Mouse (Mus musculus): ENCODE results near the gene Ctso. TPM values are rescaled to one million over a fixed set of nuclear protein-coding genes. Genes with fewer than 3 reads are reported as not detected.

Ctso gene
- total RNA-seq, 2 experiments from 2014 or later: 3.7 to 3.9 TPM

- intact Hi-C loops (cut with DNase I): no loop called here
- no peak for DNase-seq
Observed at GRCm38 (mm10) chr3:81944851-81945393, 12.5 kb downstream of the Ctso start.

- DNase-seq: no peak
- intact Hi-C loops (cut with DNase I): no loop called here
Observed at GRCm38 (mm10) chr3:81949048-81949447, 16.6 kb downstream of the Ctso start.

GRCm38 (mm10) chr3:81951785-81952184, 19.4 kb downstream of the Ctso start:
- DNase-seq: no peak
- intact Hi-C loops (cut with DNase I): no loop called here

DNA sequence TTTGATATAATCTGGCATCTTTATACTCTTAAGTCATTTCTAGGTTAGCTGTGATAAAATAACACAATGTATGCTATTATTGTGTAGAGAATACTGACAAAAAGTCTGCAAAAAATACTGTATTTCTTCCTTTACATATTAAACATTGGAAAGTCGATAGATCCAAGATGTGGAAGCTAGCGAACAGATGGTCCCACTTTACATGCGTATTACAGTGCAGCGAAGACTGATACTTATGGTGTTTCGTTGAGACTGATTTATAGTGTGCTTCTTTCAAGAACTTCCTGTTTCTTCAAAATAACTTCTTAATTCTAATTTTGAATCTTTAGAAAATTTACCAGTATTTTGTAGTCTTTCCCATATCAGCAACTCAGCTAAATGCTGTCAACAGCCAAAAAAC, 25.1 kb downstream of the Ctso start:
- intact Hi-C loops (cut with DNase I): no loop called here
- no peak for DNase-seq

DNA sequence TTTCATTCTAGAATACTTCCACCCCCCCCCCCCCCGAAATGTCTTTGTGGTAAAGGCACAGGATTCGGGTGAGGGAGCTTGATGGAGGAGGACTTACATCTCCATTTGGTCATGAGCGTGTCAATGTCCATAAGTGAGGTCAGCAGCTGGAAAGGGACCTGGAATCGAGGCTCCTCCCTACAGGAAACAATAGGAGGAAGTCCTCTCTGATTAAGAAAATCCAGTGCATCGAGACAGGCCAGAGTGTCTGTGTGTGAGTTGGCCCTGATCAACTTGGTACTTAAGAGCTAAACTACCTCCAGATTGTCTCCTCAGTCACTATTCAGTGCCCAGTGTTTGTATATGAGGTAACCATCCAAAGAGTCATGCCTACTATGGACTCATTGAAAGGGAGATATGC, 28.9 kb downstream of the Ctso start:
- DNase-seq: no peak
- intact Hi-C loops (cut with DNase I): no loop called here

GRCm38 (mm10) chr3:81963768-81964167, 31.4 kb downstream of the Ctso start:
- DNase-seq: no peak
- intact Hi-C loops (cut with DNase I): no loop called here

- intact Hi-C loops (cut with DNase I): no loop called here
- DNase-seq: no peak
Observed at GRCm38 (mm10) chr3:81964596-81964995, 32.2 kb downstream of the Ctso start.

DNA sequence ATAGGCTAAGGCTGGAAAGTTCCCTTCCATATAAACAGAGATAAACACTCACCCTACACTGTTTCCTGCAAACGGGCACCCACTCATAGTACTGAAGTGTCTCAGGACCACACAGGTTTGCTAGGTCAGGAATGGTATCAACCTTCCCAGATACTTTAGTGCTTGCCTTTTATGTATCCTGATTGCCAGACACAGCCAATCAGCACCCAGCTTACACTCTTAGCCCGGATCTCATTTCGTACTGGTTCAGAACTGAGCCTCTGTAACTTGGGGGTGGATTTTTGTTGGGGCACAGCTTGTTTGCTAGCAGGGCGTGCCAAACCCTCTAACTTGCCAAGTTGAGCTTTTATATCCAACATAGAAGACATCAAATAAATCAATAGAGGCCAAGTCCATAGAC, 43.2 kb downstream of the Ctso start:
- DNase-seq: no peak
- intact Hi-C loops (cut with DNase I): no loop called here

- no peak for DNase-seq
- intact Hi-C loops (cut with DNase I): no loop called here
Observed at GRCm38 (mm10) chr3:81976102-81976501, 43.7 kb downstream of the Ctso start, which contains the start of gene Tdo2. Gene Tdo2 (minus strand): TSS chr3:81976202.

GRCm38 (mm10) chr3:81981576-81981975, 49.2 kb downstream of the Ctso start:
- intact Hi-C loops (cut with DNase I): no loop called here
- no peak for DNase-seq

DNA sequence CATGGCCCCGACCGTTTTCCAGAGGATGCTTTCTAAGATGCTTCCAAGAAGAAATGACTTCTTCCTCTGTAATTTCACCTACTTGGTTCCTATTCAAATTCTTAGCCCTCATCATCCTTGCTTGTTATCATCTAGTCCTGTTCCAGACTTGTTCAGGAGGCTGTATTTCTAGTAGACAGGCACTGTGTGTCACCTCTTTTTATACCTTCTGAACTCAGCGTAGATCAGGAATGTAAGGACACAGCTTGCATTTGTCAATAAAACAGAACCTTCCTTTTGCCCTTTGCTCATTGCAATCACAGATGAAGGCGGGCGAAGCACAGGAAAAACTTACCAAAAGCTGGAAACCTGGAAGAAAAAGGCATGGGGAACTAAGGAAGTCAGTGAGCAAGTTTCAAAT, 49.6 kb downstream of the Ctso start, which contains the start of gene Asic5:
Gene Asic5 (plus strand): TSS at position 301 of the 400 bp plus-strand sequence.
- intact Hi-C loops (cut with DNase I): no loop called here

GRCm38 (mm10) chr3:81983120-81983895, 50.9 kb downstream of the Ctso start:
- no peak for DNase-seq
- intact Hi-C loops (cut with DNase I): no loop called here

More for the DNA sequence above, 49.6 kb downstream of the Ctso start, which contains the start of gene Asic5:
- no peak for DNase-seq

GRCm38 (mm10) chr3:81985100-81985499, 52.7 kb downstream of the Ctso start:
- intact Hi-C loops (cut with DNase I): no loop called here
- DNase-seq: no peak

- intact Hi-C loops (cut with DNase I): no loop called here
- no peak for DNase-seq
Observed at GRCm38 (mm10) chr3:81986103-81986502, 53.7 kb downstream of the Ctso start.

DNA sequence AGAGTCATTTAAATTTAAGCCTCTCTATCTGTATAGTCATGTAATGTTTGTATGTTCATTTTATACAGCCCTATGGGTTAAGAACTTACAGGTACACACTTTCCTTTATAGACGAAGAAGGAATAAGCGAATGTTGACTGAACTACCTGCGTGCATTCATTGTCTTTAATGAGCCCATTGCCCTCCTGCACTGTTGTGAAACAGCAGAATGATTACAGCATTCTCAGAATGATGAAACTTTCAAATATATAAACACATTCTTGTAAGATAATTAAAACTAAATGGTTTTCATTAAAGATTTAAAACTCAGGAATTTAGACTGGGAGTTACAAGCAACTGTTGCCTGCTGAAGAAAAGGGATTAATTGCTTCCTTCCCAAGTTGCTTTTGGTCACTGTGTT, 55.2 kb downstream of the Ctso start:
- intact Hi-C loops (cut with DNase I): no loop called here
- no peak for DNase-seq

GRCm38 (mm10) chr3:81989692-81990141, 57.3 kb downstream of the Ctso start:
- intact Hi-C loops (cut with DNase I): no loop called here

DNA sequence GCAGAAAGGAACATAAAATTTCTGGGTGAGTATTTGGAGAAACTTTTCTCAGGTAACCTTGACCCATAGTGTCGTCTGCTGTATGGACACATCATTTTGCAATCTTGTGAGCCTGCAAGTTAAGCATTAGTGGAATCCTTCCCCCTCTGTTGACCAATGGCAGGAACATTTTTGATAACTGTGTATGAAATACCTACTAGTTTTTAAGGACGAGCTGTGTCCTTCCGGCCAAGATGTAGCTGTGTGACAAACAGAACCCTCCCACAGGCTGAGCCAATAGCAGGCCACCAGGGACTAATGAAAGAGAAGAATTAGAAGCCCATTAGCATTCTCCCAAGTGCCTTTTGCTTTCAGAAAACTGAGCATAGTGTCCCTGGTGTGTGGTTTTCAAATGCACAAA, 58.1 kb downstream of the Ctso start:
- DNase-seq: no peak
- intact Hi-C loops (cut with DNase I): no loop called here

More at GRCm38 (mm10) chr3:81989692-81990141, 57.3 kb downstream of the Ctso start:
- DNase-seq: no peak

DNA sequence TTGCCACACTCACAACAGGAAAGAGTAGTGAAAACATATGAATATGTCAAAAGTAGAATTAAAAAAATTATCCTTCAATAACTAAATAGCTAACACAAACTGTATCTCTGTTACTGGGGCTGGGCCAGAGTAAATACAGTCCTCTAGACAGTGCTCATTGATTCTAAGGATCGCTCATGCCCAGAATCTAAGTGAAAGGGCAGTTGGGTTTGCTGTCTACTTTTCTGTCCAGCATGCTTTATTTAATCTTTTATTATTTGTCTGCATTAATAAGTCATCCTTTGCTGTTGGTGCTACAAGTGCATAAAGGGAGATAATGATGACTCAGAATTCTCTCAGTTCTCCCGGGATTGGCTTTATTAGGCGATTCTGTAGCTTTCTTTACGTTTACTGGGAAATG, 63.0 kb downstream of the Ctso start:
- intact Hi-C loops (cut with DNase I): no loop called here
- no peak for DNase-seq

DNA sequence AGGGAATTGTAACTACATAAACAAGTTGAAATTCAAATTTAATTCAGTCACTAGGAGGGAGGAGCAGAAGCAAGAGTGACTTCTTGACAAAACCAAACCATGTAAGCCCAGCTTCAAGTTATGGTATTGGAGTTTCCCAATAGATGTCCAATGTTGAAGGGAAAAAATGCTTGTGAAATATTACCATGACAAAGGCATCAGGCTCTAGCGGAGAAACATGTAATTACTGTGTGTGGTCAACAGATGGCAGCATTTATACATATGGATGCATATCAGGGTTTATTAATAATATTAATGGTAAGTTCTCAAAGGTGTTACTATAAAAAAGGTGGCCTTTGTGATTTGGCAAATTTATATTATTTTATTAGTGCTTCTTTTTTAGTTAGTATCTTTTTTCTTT, 63.6 kb downstream of the Ctso start:
- intact Hi-C loops (cut with DNase I): loop anchor here (2.0 kb wide), 1 partner anchor 35 kb away; no protein-coding TSS in a partner anchor
- no peak for DNase-seq

All from gastrocnemius, postnatal 36 days (tissue).